Mouse (Mus musculus) thymus, adult 2 months (tissue): ENCODE data around the gene Cep70.

Experiments
- CTCF ChIP-seq: fragments of 200-500 bp; IDR thresholded peaks from 2 replicates; pipeline ENCODE4 v1.5.1; 2012; ENCODE audit warnings: mild to moderate bottlenecking, control low read depth, low read length, moderate library complexity, borderline replicate concordance; ENCODE audit not compliant: control insufficient read depth, poor library complexity, insufficient read depth; ENCODE audit errors: extremely low read depth
- POLR2A ChIP-seq: fragments of 200-500 bp; IDR thresholded peaks from 2 replicates; pipeline ENCODE4 v1.6.1; 2012; ENCODE audit warnings: mild to moderate bottlenecking, low read length, control low read depth, moderate library complexity; ENCODE audit not compliant: control insufficient read depth, poor library complexity, insufficient read depth; ENCODE audit errors: extremely low read depth

GRCm38 (mm10) chr9:99224583-99224982 is 18.6 kb upstream of the Cep70 start:
- TF ChIP-seq CTCF (no peak), POLR2A (no peak)
